Mouse (Mus musculus) ES-E14 (cell line): ENCODE results near the gene Osgin1.

Experiments used
- CHD2 ChIP-seq: IDR thresholded peaks from 2 replicates; pipeline ENCODE4 v1.6.1; 2014; ENCODE audit warnings: mild to moderate bottlenecking, low read depth, low read length, inconsistent platforms
- HCFC1 ChIP-seq: IDR thresholded peaks from 2 replicates; pipeline ENCODE4 v1.6.1; 2012; ENCODE audit warnings: low read length, inconsistent platforms, borderline replicate concordance; ENCODE audit not compliant: insufficient read depth
- ZC3H11A ChIP-seq: IDR thresholded peaks from 2 replicates; pipeline ENCODE4 v1.6.1; 2012; ENCODE audit warnings: low read depth, mild to moderate bottlenecking, inconsistent platforms, low read length, borderline replicate concordance
- ZNF384 ChIP-seq: IDR thresholded peaks from 2 replicates; pipeline ENCODE4 v1.6.1; 2012; ENCODE audit warnings: low read depth, low read length, inconsistent platforms

GRCm38 (mm10) chr8:119400904-119401303 lies 33.0 kb upstream of the Osgin1 start:
- TF ChIP-seq HCFC1: no peak
- TF ChIP-seq ZC3H11A: no peak
- TF ChIP-seq ZNF384: no peak
- no peak for TF ChIP-seq CHD2
